Mouse (Mus musculus): ENCODE results near the gene S100z.

- no peak for TF ChIP-seq POLR2A (IDR thresholded peaks at IDR 0.05; ENCODE audit: borderline replicate concordance, control insufficient read depth, low read depth, low read length)
- TF ChIP-seq CTCF (IDR thresholded peaks at IDR 0.05; ENCODE audit: control insufficient read depth, insufficient read depth, low read length) = no peak
Observed at GRCm38 (mm10) chr13:95523659-95524423, 45.3 kb upstream of the S100z start.

Measured in bone marrow, adult 2 months (tissue).